Mouse (Mus musculus) brain, embryonic 14.5 days (tissue): ENCODE results near the gene Slc9a8. TPM values are rescaled to one million over a fixed set of nuclear protein-coding genes. Genes with fewer than 3 reads are reported as not detected.
A peak's percentile ranks its signal among the peaks of the same experiment; 100 is the strongest.

Experiments
- DNase-seq: peaks from one replicate; pipeline ENCODE4 v3.0.0-alpha.2; 2011; ENCODE audit warnings: low read depth
- CTCF ChIP-seq: fragments of 200-500 bp; IDR thresholded peaks from 2 replicates; pipeline ENCODE4 v1.5.1; 2012; ENCODE audit warnings: inconsistent platforms, mild to moderate bottlenecking, moderate library complexity, borderline replicate concordance; ENCODE audit not compliant: insufficient read depth, insufficient read length; ENCODE audit errors: extremely low read depth
- POLR2A ChIP-seq: fragments of 200-500 bp; IDR thresholded peaks from 2 replicates; pipeline ENCODE4 v1.6.1; 2012; ENCODE audit warnings: mild to moderate bottlenecking, inconsistent platforms, borderline replicate concordance; ENCODE audit not compliant: poor library complexity, insufficient read depth, insufficient read length, severe bottlenecking; ENCODE audit errors: extremely low read depth
- polyA plus RNA-seq: library from polyadenylated mRNA; depleted of rRNA; stranded (reverse); fragments of >200 nt; gene quantifications from 2 replicates; pipeline ENCODE4 v1.2.3, GENCODE M21; 2012; rRNA removed

Gene Slc9a8
- polyA plus RNA-seq: 45.5 and 46.2 TPM in 2 replicates

GRCm38 (mm10) chr2:167421330-167422149 lies at the start of gene Slc9a8:
Gene Slc9a8, plus strand, starts transcription at chr2:167421712.
- TF ChIP-seq POLR2A (peak; percentile 76), CTCF (no peak)

GRCm38 (mm10) chr2:167373266-167373665 lies 48.2 kb upstream of the Slc9a8 start:
- peak; percentile 53 for DNase-seq
- TF ChIP-seq POLR2A (no peak), CTCF (no peak)

More at GRCm38 (mm10) chr2:167421330-167422149, at the start of gene Slc9a8:
- peak; percentile 97 for DNase-seq

- TF ChIP-seq CTCF (no peak), POLR2A (no peak)
- no peak for DNase-seq
These were observed 47.2 kb upstream of the Slc9a8 start for GRCm38 (mm10) chr2:167374191-167374805.

GRCm38 (mm10) chr2:167375135-167375534 lies 46.4 kb upstream of the Slc9a8 start:
- no peak for DNase-seq
- TF ChIP-seq POLR2A (no peak), CTCF (no peak)

- DNase-seq: no peak
- TF ChIP-seq CTCF (no peak), POLR2A (no peak)
These were observed 45.8 kb upstream of the Slc9a8 start for GRCm38 (mm10) chr2:167375688-167376087.

GRCm38 (mm10) chr2:167376160-167376564 lies 45.4 kb upstream of the Slc9a8 start:
- peak; percentile 13 for DNase-seq
- no peak for TF ChIP-seq POLR2A
- TF ChIP-seq CTCF: no peak

GRCm38 (mm10) chr2:167377697-167378096 lies 43.8 kb upstream of the Slc9a8 start:
- TF ChIP-seq CTCF (no peak), POLR2A (no peak)
- DNase-seq: no peak

GRCm38 (mm10) chr2:167378972-167379371 lies 42.5 kb upstream of the Slc9a8 start:
- peak; percentile 48 for DNase-seq
- TF ChIP-seq POLR2A: no peak
- no peak for TF ChIP-seq CTCF

GRCm38 (mm10) chr2:167380615-167381285 lies 40.8 kb upstream of the Slc9a8 start:
- no peak for DNase-seq
- TF ChIP-seq CTCF (no peak), POLR2A (no peak)

GRCm38 (mm10) chr2:167381596-167381995 lies 39.9 kb upstream of the Slc9a8 start:
- no peak for DNase-seq
- TF ChIP-seq CTCF (no peak), POLR2A (no peak)

GRCm38 (mm10) chr2:167382389-167382788 lies 39.1 kb upstream of the Slc9a8 start:
- no peak for DNase-seq
- TF ChIP-seq CTCF (no peak), POLR2A (no peak)
